Mouse (Mus musculus): ENCODE results near the gene Ttc33.

DNA sequence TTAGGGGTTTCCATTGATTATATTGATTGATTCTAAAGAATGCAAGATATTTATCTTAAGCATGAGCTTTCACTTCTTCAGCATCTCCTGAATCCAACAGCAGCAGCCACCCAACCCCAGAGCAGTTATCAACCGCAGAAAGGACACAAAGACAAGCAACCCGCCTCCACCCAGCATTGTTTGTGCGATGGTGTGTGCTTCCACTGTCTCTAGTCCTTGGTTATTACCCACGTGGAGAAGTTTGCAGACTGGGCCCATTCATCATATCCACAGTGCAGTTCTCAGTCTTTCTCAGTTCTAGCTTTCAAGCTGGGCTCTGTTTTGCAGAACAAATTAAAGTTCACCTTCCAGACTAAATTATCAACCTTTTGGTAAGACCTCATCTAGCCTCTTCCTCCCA is 54.0 kb downstream of the Ttc33 start:
- TF ChIP-seq EP300 (IDR thresholded peaks at IDR 0.05; ENCODE audit: low read depth) (no peak), CTCF (IDR thresholded peaks at IDR 0.05; ENCODE audit: low read depth) (no peak)

Data from liver, embryonic 14.5 days (tissue).